Mouse (Mus musculus): Measurements from ENCODE around the gene Tnk1. TPM values are rescaled to one million over a fixed set of nuclear protein-coding genes. Genes with fewer than 3 reads are reported as not detected.

The Tnk1 gene
- polyA plus RNA-seq, 1 experiment from 2014 or later, result 0.29 TPM

GRCm38 (mm10) chr11:69850754-69851153 is 7.8 kb downstream of the Tnk1 start:
- no peak for ATAC-seq (ENCODE audit: low read depth)
- Histone ChIP-seq H3K27ac (replicated peaks) (no peak overlapping the region), H3K27me3 (no peaks in the 10 kb centered on the region), H3K9me3 (no peaks in the 10 kb centered on the region), H3K36me3 (peaks cover 48% of the 10 kb centered on the region), H3K9ac (no peak overlapping the region), H3K4me3 (no peak overlapping the region), H3K4me2 (no peak overlapping the region), H3K4me1 (replicated peaks) (peaks cover 55% of the 10 kb centered on the region)
- 70% methylated on average over 8 of the region's 8 CpGs for WGBS

GRCm38 (mm10) chr11:69849884-69850283 is 8.6 kb downstream of the Tnk1 start:
- Histone ChIP-seq H3K4me3 (no peak overlapping the region), H3K9me3 (no peaks in the 10 kb centered on the region), H3K9ac (no peak overlapping the region), H3K36me3 (peaks cover 48% of the 10 kb centered on the region), H3K27me3 (no peaks in the 10 kb centered on the region), H3K4me2 (no peak overlapping the region), H3K27ac (replicated peaks) (no peak overlapping the region), H3K4me1 (replicated peaks) (peaks cover 58% of the 10 kb centered on the region)
- 95% methylated on average over 15 of the region's 15 CpGs for WGBS
- no peak for ATAC-seq (ENCODE audit: low read depth)

- Histone ChIP-seq H3K4me3 (no peak overlapping the region), H3K4me2 (no peak overlapping the region), H3K36me3 (peaks cover 48% of the 10 kb centered on the region), H3K4me1 (replicated peaks) (peaks cover 58% of the 10 kb centered on the region), H3K27ac (replicated peaks) (no peak overlapping the region), H3K9ac (no peak overlapping the region), H3K27me3 (no peaks in the 10 kb centered on the region), H3K9me3 (no peaks in the 10 kb centered on the region)
- no peak for ATAC-seq (ENCODE audit: low read depth)
- WGBS, result 91% methylated on average over 9 of the region's 9 CpGs
Observed at GRCm38 (mm10) chr11:69849128-69849527, 9.4 kb downstream of the Tnk1 start.

- ATAC-seq (ENCODE audit: low read depth), result no peak
- peak overlapping the region; percentile 73 for H3K4me3 ChIP-seq
- peaks cover 48% of the 10 kb centered on the region for H3K36me3 ChIP-seq
- WGBS, result 96% methylated on average over 6 of the region's 6 CpGs
- H3K27ac ChIP-seq (replicated peaks), result no peak overlapping the region; the same call in 1 of the 2 replicates
- H3K4me2 ChIP-seq, result peak overlapping the region; percentile 95
- no peaks in the 10 kb centered on the region for H3K27me3 ChIP-seq
- peaks cover 53% of the 10 kb centered on the region for H3K4me1 ChIP-seq (replicated peaks)
- H3K9me3 ChIP-seq, result no peaks in the 10 kb centered on the region
- peak overlapping the region; percentile 92 for H3K9ac ChIP-seq
Observed at GRCm38 (mm10) chr11:69848021-69848420, 10.5 kb downstream of the Tnk1 start.

- 11% methylated on average over 37 of the region's 37 CpGs for WGBS
- Histone ChIP-seq H3K9me3 (no peaks in the 10 kb centered on the region), H3K9ac (peak overlapping the region; percentile 92), H3K27ac (replicated peaks) (peak overlapping the region; percentile 98), H3K36me3 (peaks cover 40% of the 10 kb centered on the region), H3K4me2 (peak overlapping the region; percentile 95), H3K4me1 (replicated peaks) (peaks cover 49% of the 10 kb centered on the region), H3K4me3 (peak overlapping the region; percentile 73), H3K27me3 (no peaks in the 10 kb centered on the region)
- peak; percentile 61 for ATAC-seq (ENCODE audit: low read depth)
Observed at GRCm38 (mm10) chr11:69846738-69847688, 11.5 kb downstream of the Tnk1 start.

- Histone ChIP-seq H3K9ac (peak within 1 kb of the TSS; percentile 92), H3K27me3 (no peaks in the 10 kb centered on the region)
Observed at GRCm38 (mm10) chr11:69846198-69846680, 12.3 kb downstream of the Tnk1 start, which contains the start of gene Plscr3. TSS of gene Plscr3 (plus strand) at chr11:69846376.

GRCm38 (mm10) chr11:69838714-69839104 is 19.8 kb downstream of the Tnk1 start:
- no peaks in the 10 kb centered on the region for H3K27me3 ChIP-seq
- no peaks in the 10 kb centered on the region for H3K9me3 ChIP-seq
- 2% methylated on average over 7 of the region's 7 CpGs for WGBS
- peak overlapping the region; percentile 93 for H3K4me3 ChIP-seq
- H3K9ac ChIP-seq, result peak overlapping the region; percentile 71
- peaks cover under 1% of the 10 kb centered on the region for H3K36me3 ChIP-seq
- peaks cover 34% of the 10 kb centered on the region for H3K4me1 ChIP-seq (replicated peaks)
- peak overlapping the region; percentile 98 for H3K27ac ChIP-seq (replicated peaks)
- ATAC-seq (ENCODE audit: low read depth), result 0 out of 2 replicates have a peak, but pooled peaks have one; percentile 2
- H3K4me2 ChIP-seq, result peak overlapping the region; percentile 99

More at GRCm38 (mm10) chr11:69846198-69846680, 12.3 kb downstream of the Tnk1 start, which contains the start of gene Plscr3:
- peak within 1 kb of the TSS; percentile 73 for H3K4me3 ChIP-seq
- WGBS, result under 1% methylated on average over 36 of the region's 38 CpGs
- H3K4me2 ChIP-seq, result peak within 1 kb of the TSS; percentile 95
- peaks cover 49% of the 10 kb centered on the region for H3K4me1 ChIP-seq (replicated peaks)
- peaks cover 32% of the 10 kb centered on the region for H3K36me3 ChIP-seq
- ATAC-seq (ENCODE audit: low read depth), result peak; percentile 92
- peak within 1 kb of the TSS; percentile 98 for H3K27ac ChIP-seq (replicated peaks)
- H3K9me3 ChIP-seq, result no peaks in the 10 kb centered on the region

- peaks cover 39% of the 10 kb centered on the region for H3K4me1 ChIP-seq (replicated peaks)
- peak within 1 kb of the TSS; percentile 98 for H3K27ac ChIP-seq (replicated peaks)
- H3K4me3 ChIP-seq, result peak within 1 kb of the TSS; percentile 93
- peak; percentile 92 for ATAC-seq (ENCODE audit: low read depth)
- peak within 1 kb of the TSS; percentile 97 for H3K9ac ChIP-seq
- no peaks in the 10 kb centered on the region for H3K9me3 ChIP-seq
- H3K36me3 ChIP-seq, result peaks cover 7% of the 10 kb centered on the region
- no peaks in the 10 kb centered on the region for H3K27me3 ChIP-seq
- under 1% methylated on average over 34 of the region's 34 CpGs for WGBS
- peak within 1 kb of the TSS; percentile 99 for H3K4me2 ChIP-seq
Observed at GRCm38 (mm10) chr11:69837952-69838713, 20.4 kb downstream of the Tnk1 start, which contains the start of gene Tmem256. TSS of gene Tmem256 (plus strand) at chr11:69838514.

GRCm38 (mm10) chr11:69837604-69837951 is 21.0 kb downstream of the Tnk1 start, which contains the start of gene Nlgn2:
TSS of gene Nlgn2 (minus strand) at chr11:69837784.
- WGBS, result 0% methylated on average over 32 of the region's 32 CpGs
- Histone ChIP-seq H3K27me3 (no peaks in the 10 kb centered on the region), H3K9me3 (no peaks in the 10 kb centered on the region), H3K36me3 (peaks cover 12% of the 10 kb centered on the region), H3K4me2 (peak within 1 kb of the TSS; percentile 99), H3K27ac (replicated peaks) (peak within 1 kb of the TSS; percentile 98), H3K4me3 (peak within 1 kb of the TSS; percentile 93), H3K9ac (peak within 1 kb of the TSS; percentile 97), H3K4me1 (replicated peaks) (peaks cover 40% of the 10 kb centered on the region)
- ATAC-seq (ENCODE audit: low read depth), result peak; percentile 75

GRCm38 (mm10) chr11:69836703-69837576 is 21.6 kb downstream of the Tnk1 start:
- peaks cover 40% of the 10 kb centered on the region for H3K4me1 ChIP-seq (replicated peaks)
- peaks cover 19% of the 10 kb centered on the region for H3K36me3 ChIP-seq
- peak overlapping the region; percentile 98 for H3K27ac ChIP-seq (replicated peaks)
- no peaks in the 10 kb centered on the region for H3K9me3 ChIP-seq
- 1% methylated on average over 51 of the region's 52 CpGs for WGBS
- no peaks in the 10 kb centered on the region for H3K27me3 ChIP-seq
- H3K9ac ChIP-seq, result peak overlapping the region; percentile 97
- peak; percentile 4; the same call in 1 of the 2 replicates for ATAC-seq (ENCODE audit: low read depth)
- H3K4me3 ChIP-seq, result peak overlapping the region; percentile 93
- peak overlapping the region; percentile 99 for H3K4me2 ChIP-seq

GRCm38 (mm10) chr11:69835966-69836335 is 22.6 kb downstream of the Tnk1 start:
- Histone ChIP-seq H3K9ac (peak overlapping the region; percentile 97), H3K9me3 (no peaks in the 10 kb centered on the region), H3K27ac (replicated peaks) (peak overlapping the region; percentile 98), H3K4me2 (peak overlapping the region; percentile 99), H3K36me3 (peaks cover 27% of the 10 kb centered on the region), H3K4me1 (replicated peaks) (peaks cover 45% of the 10 kb centered on the region), H3K4me3 (peak overlapping the region; percentile 93), H3K27me3 (no peaks in the 10 kb centered on the region)
- no peak for ATAC-seq (ENCODE audit: low read depth)
- WGBS, result 0% methylated on average over 4 of the region's 4 CpGs
